Mouse (Mus musculus) intestine, postnatal 0 days (tissue): ENCODE measurements around the gene Rbm7. TPM values are rescaled to one million over a fixed set of nuclear protein-coding genes. Genes with fewer than 3 reads are reported as not detected.
"Not testable (repeated sequence)": the region's sequence is repeated elsewhere in the genome, so short reads cannot be mapped to it uniquely, and the experiment has no call there.

Source experiments
- ATAC-seq: fragments of 200-750 bp; cut with Nextera tagmentation; 2 replicates; pipeline ENCODE4 v1.8.0; 2017; ENCODE audit warnings: mild to moderate bottlenecking, moderate TSS enrichment, moderate library complexity
- H3K27ac ChIP-seq: fragments of 300-500 bp; sonication (generic); 2 replicates; pipeline ENCODE4 v1.5.1; 2014; ENCODE audit warnings: mild to moderate bottlenecking, low read depth, low read length, moderate library complexity
- H3K27me3 ChIP-seq: fragments of 300-500 bp; sonication (generic); replicated peaks from 2 replicates; pipeline ENCODE4 v1.6.1; 2014; ENCODE audit warnings: low read length, mixed read lengths; ENCODE audit not compliant: control insufficient read depth, insufficient read depth
- H3K36me3 ChIP-seq: fragments of 300-500 bp; sonication (generic); 2 replicates; pipeline ENCODE4 v1.6.1; 2014; ENCODE audit warnings: mild to moderate bottlenecking, moderate library complexity; ENCODE audit not compliant: control insufficient read depth, insufficient read depth
- H3K4me1 ChIP-seq: fragments of 300-500 bp; sonication (generic); replicated peaks from 2 replicates; pipeline ENCODE4 v1.6.1; 2014; ENCODE audit warnings: antibody characterized with exemption, low read length, mixed read lengths; ENCODE audit not compliant: control insufficient read depth, insufficient read depth
- H3K4me2 ChIP-seq: fragments of 300-500 bp; sonication (generic); replicated peaks from 2 replicates; pipeline ENCODE4 v1.6.1; 2014; ENCODE audit warnings: low read depth, mild to moderate bottlenecking, moderate library complexity
- H3K4me3 ChIP-seq: fragments of 300-500 bp; sonication (generic); 2 replicates; pipeline ENCODE4 v1.5.1; 2014; ENCODE audit warnings: low read depth, low read length
- H3K9ac ChIP-seq: fragments of 300-500 bp; sonication (generic); 2 replicates; pipeline ENCODE4 v1.6.1; 2014; ENCODE audit warnings: mild to moderate bottlenecking, low read depth, low read length
- H3K9me3 ChIP-seq: fragments of 300-500 bp; sonication (generic); 2 replicates; pipeline ENCODE4 v1.6.1; 2016; ENCODE audit warnings: mixed run types; ENCODE audit not compliant: control insufficient read depth
- CTCF ChIP-seq: sonication (generic); IDR thresholded peaks from 2 replicates; pipeline ENCODE4 v1.5.1; 2016; ENCODE audit warnings: low read depth, mild to moderate bottlenecking, control low read depth, antibody characterized with exemption, moderate library complexity
- WGBS: fragments of 180-500 bp; shearing (Covaris S2); extraction: QIAGEN DNeasy Blood & Tissue Kit; methylation state at CpG from one replicate; pipeline ENCODE4 v1.1.7; 2014; 5-methylcytosine and 5-hydroxymethylcytosine counted together
- polyA plus RNA-seq: library from polyadenylated mRNA; unstranded; fragments of >200 nt; fragmentation: Nextera tagmentation; extraction: Ambion mirVana; gene quantifications from 2 replicates; pipeline ENCODE4 v1.2.1, GENCODE M21; 2015

Rbm7 gene
- polyA plus RNA-seq, 1 experiment from 2014 or later = 74.0 TPM

DNA sequence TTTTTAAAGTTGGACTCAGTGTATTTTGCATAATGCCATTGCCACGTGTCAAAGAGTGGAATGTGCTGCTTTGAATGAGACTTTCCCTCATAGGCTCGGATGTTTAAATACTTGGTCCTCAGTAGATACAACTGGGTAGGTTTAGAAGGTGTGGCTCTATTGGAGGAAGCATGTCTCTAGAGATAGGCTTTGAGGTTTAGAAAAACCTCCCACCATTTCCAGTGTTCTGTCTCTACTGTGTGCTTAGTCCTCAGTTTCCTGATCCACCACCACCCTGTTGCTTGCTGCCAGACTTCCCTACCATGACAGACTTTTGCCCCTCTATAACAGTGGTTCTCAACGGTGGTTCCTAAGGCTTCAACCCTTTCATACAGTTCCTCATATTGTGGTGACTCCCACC, 37.1 kb upstream of the Rbm7 start:
- Histone ChIP-seq H3K4me1 (no peaks in the 10 kb centered on the region), H3K27ac (no peak overlapping the region), H3K9ac (no peak overlapping the region), H3K4me2 (no peak overlapping the region), H3K9me3 (no peaks in the 10 kb centered on the region), H3K4me3 (no peak overlapping the region), H3K27me3 (no peaks in the 10 kb centered on the region), H3K36me3 (no peaks in the 10 kb centered on the region)
- no peak for TF ChIP-seq CTCF
- ATAC-seq = no peak
- 70% methylated on average over 3 of the region's 3 CpGs for WGBS

DNA sequence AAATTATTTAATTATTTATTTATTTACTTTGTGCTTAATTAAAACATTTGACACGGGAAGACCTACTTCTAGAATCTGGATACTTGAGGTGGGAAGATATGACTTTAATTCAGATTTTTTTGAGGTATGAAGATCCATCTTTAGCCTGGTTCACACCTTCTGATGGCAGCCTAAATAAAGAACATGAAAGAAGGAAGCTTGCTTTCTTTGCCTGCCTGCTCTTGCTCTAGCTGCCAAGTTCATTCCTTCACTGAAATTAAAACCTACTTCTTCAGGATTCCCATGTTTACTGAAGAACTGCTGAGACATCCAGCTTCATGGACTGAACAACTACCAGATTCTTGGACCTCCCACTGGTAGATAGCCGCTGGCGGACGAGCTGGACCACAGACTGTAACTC, 36.2 kb upstream of the Rbm7 start:
- H3K27ac ChIP-seq = no peak overlapping the region
- no peak overlapping the region for H3K9ac ChIP-seq
- no peaks in the 10 kb centered on the region for H3K4me1 ChIP-seq
- no peaks in the 10 kb centered on the region for H3K27me3 ChIP-seq
- H3K9me3 ChIP-seq = no peaks in the 10 kb centered on the region
- H3K36me3 ChIP-seq = no peaks in the 10 kb centered on the region
- no peak for ATAC-seq
- 83% methylated on average over 4 of the region's 4 CpGs for WGBS
- H3K4me3 ChIP-seq = no peak overlapping the region
- no peak for TF ChIP-seq CTCF
- no peak overlapping the region for H3K4me2 ChIP-seq

DNA sequence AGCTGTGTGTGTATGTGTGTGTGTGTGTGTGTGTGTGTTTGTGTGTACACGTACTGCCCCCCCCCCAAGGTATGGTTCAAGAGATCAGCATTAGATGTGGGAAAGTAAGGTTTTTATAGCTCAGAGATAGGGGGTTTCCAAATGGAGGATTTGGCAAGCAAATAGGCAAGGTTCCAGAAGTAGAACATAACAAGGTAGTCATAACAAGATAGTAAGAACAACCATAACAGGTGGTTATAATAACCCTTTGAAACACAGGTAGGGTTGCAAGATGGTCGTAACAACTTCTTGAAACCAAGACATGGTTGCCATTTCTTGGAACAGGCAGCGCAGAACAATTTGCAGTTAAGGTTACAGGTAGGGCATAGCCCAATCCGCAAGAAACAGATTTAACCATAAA, 31.4 kb upstream of the Rbm7 start:
- Histone ChIP-seq H3K36me3 (no peaks in the 10 kb centered on the region), H3K9me3 (no peaks in the 10 kb centered on the region), H3K9ac (no peak overlapping the region), H3K4me1 (no peaks in the 10 kb centered on the region), H3K27ac (no peak overlapping the region), H3K4me3 (no peak overlapping the region), H3K27me3 (no peaks in the 10 kb centered on the region), H3K4me2 (no peak overlapping the region)
- no peak for TF ChIP-seq CTCF
- WGBS = 93% methylated on average over 4 of the region's 4 CpGs
- no peak for ATAC-seq

DNA sequence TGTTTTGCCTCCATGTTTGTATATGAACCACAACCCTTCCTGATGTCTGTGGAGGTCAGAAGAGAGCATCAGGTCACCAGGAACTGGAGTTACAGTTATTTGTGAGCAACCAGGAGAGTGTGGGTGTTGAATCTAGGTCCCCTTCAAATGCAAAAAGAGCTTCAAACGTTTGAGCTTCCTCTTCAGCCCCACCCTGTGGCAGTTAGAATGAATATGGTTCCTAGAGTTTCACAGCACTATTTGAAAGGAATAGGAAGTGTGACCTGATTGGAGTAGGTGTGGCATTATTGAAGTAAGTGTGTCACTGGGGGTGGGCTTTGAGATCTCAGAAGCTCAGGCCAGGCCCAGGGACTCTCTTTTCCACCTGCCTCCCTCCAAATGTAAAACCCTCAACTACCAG, 30.5 kb upstream of the Rbm7 start:
- TF ChIP-seq CTCF = no peak
- ATAC-seq = no peak
- H3K4me3 ChIP-seq = no peak overlapping the region
- no peaks in the 10 kb centered on the region for H3K36me3 ChIP-seq
- 9% methylated on average over 1 of the region's 1 CpGs for WGBS
- H3K27ac ChIP-seq = no peak overlapping the region
- no peaks in the 10 kb centered on the region for H3K27me3 ChIP-seq
- no peak overlapping the region for H3K9ac ChIP-seq
- no peaks in the 10 kb centered on the region for H3K9me3 ChIP-seq
- no peak overlapping the region for H3K4me2 ChIP-seq
- no peaks in the 10 kb centered on the region for H3K4me1 ChIP-seq

DNA sequence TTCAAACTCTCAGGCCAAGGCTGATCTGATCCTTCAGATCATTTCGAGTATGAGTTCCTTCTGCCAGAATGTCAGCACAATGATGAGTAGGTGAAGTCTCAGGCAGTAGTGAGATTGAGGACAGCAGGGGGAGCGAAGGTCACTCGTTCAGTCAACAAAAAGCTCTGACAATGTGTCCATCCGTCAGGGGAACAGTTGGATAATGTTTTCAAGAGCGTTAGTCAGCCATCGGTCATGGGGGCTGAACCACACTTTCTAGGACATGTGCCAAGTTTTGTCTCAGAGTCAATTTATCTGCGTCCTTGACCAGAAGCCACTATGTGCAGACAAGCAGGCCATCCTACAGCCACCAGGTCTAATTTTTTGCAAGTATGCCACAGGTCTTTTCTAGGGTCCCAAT, 25.3 kb upstream of the Rbm7 start:
- H3K9ac ChIP-seq, H3K27ac ChIP-seq, H3K9me3 ChIP-seq, H3K4me2 ChIP-seq, ATAC-seq, H3K4me1 ChIP-seq, H3K36me3 ChIP-seq, H3K27me3 ChIP-seq, H3K4me3 ChIP-seq: not testable (repeated sequence)
- no CpG with 5 or more reads among the region's 7 CpGs for WGBS

- no peak overlapping the region for H3K9ac ChIP-seq
- 76% methylated on average over 19 of the region's 19 CpGs for WGBS
- no peak overlapping the region for H3K4me3 ChIP-seq
- H3K36me3 ChIP-seq = no peaks in the 10 kb centered on the region
- H3K9me3 ChIP-seq = no peaks in the 10 kb centered on the region
- no peak overlapping the region for H3K4me2 ChIP-seq
- ATAC-seq = no peak
- no peaks in the 10 kb centered on the region for H3K27me3 ChIP-seq
- H3K27ac ChIP-seq = no peak overlapping the region
- H3K4me1 ChIP-seq = no peaks in the 10 kb centered on the region
- no peak for TF ChIP-seq CTCF
These were observed 22.5 kb upstream of the Rbm7 start for GRCm38 (mm10) chr9:48517372-48518130.
